Comparison of ENCODE assay signal across 8 mouse cellular contexts in the genomic region with DNA sequence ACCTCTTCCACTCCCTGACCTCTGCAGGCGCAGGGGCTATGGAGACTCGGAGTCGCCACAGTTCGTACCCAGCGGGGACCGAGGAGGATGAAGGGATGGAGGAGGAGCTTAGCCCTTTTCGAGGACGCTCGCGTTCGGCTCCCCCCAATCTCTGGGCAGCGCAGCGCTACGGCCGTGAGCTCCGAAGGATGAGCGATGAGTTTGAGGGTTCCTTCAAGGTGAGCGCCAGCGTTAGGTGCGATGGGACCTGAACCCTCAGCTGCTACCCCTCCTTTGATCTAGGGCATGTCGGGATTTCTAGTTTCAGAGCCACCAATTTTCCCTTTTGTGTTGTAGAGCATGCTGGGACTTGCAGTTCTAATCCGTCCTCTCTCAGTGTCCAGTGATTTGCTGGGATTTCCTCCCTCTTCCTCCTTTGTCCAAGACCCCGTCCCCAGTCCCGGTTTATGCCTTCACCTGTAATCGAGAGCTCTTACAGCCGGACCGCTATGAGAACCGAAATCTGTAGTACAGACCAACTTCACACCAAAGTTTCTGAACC. TPM values are rescaled to one million over a fixed set of nuclear protein-coding genes. Genes with fewer than 3 reads are reported as not detected.
DNase-seq lines count a peak whose midpoint lies in the region; ATAC-seq lines count a peak whose summit lies in the region.

No protein-coding gene starts in this region.

- H3K4me3 ChIP-seq in limb, embryonic 15.5 days = peak overlapping the region; percentile 69
- H3K4me3 ChIP-seq in midbrain, embryonic 14.5 days (replicated peaks; ENCODE audit: low read depth, low read length) = peak overlapping the region; percentile 50

- peak; percentile 56 for DNase-seq in right cerebral cortex, adult 18-20 months
- DNase-seq in right cerebral cortex, postnatal 36 days (ENCODE audit: low spot score in 2 of 2) = no peak
- peak; percentile 77 for DNase-seq in cerebellum, adult 9-11 months
- DNase-seq in heart, adult 18-20 months = peak; percentile 72 to 78
- peak; percentile 73 for DNase-seq in kidney, adult 18-20 months
- DNase-seq in midbrain, embryonic 14.5 days = peak; percentile 83
- DNase-seq in thymus, postnatal 0 days (ENCODE audit: low spot score) = peak; percentile 61

- no peaks in the 10 kb centered on the region for H3K9me3 ChIP-seq in limb, embryonic 15.5 days
- H3K9me3 ChIP-seq in midbrain, embryonic 14.5 days (ENCODE audit: control insufficient read depth, low read length) = no peaks in the 10 kb centered on the region

- peak overlapping the region; percentile 98 for H3K27ac ChIP-seq in limb, embryonic 15.5 days
- H3K27ac ChIP-seq in midbrain, embryonic 14.5 days (replicated peaks; ENCODE audit: low read depth, low read length) = peak overlapping the region; percentile 84

- WGBS in limb, embryonic 15.5 days = under 1% methylated on average over 28 of the region's 28 CpGs
- WGBS in midbrain, embryonic 14.5 days = under 1% methylated on average over 28 of the region's 28 CpGs

- peaks cover 22% of the 10 kb centered on the region for H3K4me1 ChIP-seq in limb, embryonic 15.5 days
- peaks cover 20% of the 10 kb centered on the region for H3K4me1 ChIP-seq in midbrain, embryonic 14.5 days (ENCODE audit: control insufficient read depth, insufficient read depth, low read length)

- ATAC-seq in limb, embryonic 15.5 days (ENCODE audit: insufficient number of reproducible peaks, low FRiP score, low TSS enrichment, low read depth) = 0 out of 2 replicates have a peak, but pooled peaks have one; percentile 11
- ATAC-seq in midbrain, embryonic 14.5 days (ENCODE audit: low FRiP score, low TSS enrichment) = peak; percentile 43

- peaks cover 35% of the 10 kb centered on the region for H3K36me3 ChIP-seq in limb, embryonic 15.5 days
- peaks cover 10% of the 10 kb centered on the region for H3K36me3 ChIP-seq in midbrain, embryonic 14.5 days (ENCODE audit: control insufficient read depth, insufficient read depth, low read length)

- peak overlapping the region; percentile 90 for H3K4me2 ChIP-seq in limb, embryonic 15.5 days
- peak overlapping the region; percentile 97 for H3K4me2 ChIP-seq in midbrain, embryonic 14.5 days (ENCODE audit: low read length)

- H3K9ac ChIP-seq in limb, embryonic 15.5 days = peak overlapping the region; percentile 71
- peak overlapping the region; percentile 69 for H3K9ac ChIP-seq in midbrain, embryonic 14.5 days (replicated peaks; ENCODE audit: low read length)

- no peaks in the 10 kb centered on the region for H3K27me3 ChIP-seq in limb, embryonic 15.5 days
- no peaks in the 10 kb centered on the region for H3K27me3 ChIP-seq in midbrain, embryonic 14.5 days (ENCODE audit: control insufficient read depth, insufficient read depth, low read length)

RNA-seq across cellular contexts. Expression of a gene that starts 8.4 kb away (rescaled TPM):
- total RNA-seq in heart, adult 18-20 months (2021) = 10 to 100 TPM; 32.4 to 33.0 TPM
- polyA plus RNA-seq in limb, embryonic 15.5 days (2015; fragmentation: Nextera tagmentation; extraction: Ambion mirVana) = 35.2 and 38.9 TPM in 2 replicates
- 56.0 and 60.4 TPM in 2 replicates for polyA plus RNA-seq in midbrain, embryonic 14.5 days (2014; fragmentation: Nextera tagmentation; extraction: Ambion mirVana)
- polyA plus RNA-seq in thymus, postnatal 0 days (2015; fragmentation: Nextera tagmentation; extraction: Ambion mirVana) = 12.3 and 19.5 TPM in 2 replicates

RNA-seq across cellular contexts. Expression of a gene that starts 9.0 kb away (rescaled TPM):
- total RNA-seq in heart, adult 18-20 months (2021) = 10 to 100 TPM; 21.1 to 22.4 TPM
- polyA plus RNA-seq in limb, embryonic 15.5 days (2015; fragmentation: Nextera tagmentation; extraction: Ambion mirVana) = 92.3 and 94.7 TPM in 2 replicates
- 77.1 and 79.3 TPM in 2 replicates for polyA plus RNA-seq in midbrain, embryonic 14.5 days (2014; fragmentation: Nextera tagmentation; extraction: Ambion mirVana)
- polyA plus RNA-seq in thymus, postnatal 0 days (2015; fragmentation: Nextera tagmentation; extraction: Ambion mirVana) = 66.7 and 69.9 TPM in 2 replicates

RNA-seq across cellular contexts. Expression of a gene that starts 16.4 kb away (rescaled TPM):
- not detected for total RNA-seq in heart, adult 18-20 months (2021)
- polyA plus RNA-seq in limb, embryonic 15.5 days (2015; fragmentation: Nextera tagmentation; extraction: Ambion mirVana) = 1.5 and 1.7 TPM in 2 replicates
- 1.9 and 3.4 TPM in 2 replicates for polyA plus RNA-seq in midbrain, embryonic 14.5 days (2014; fragmentation: Nextera tagmentation; extraction: Ambion mirVana)
- 3.6 and 5.0 TPM in 2 replicates for polyA plus RNA-seq in thymus, postnatal 0 days (2015; fragmentation: Nextera tagmentation; extraction: Ambion mirVana)

RNA-seq across cellular contexts. Expression of a gene that starts 24.1 kb away (rescaled TPM):
- 10 to 100 TPM; 78.3 to 95.2 TPM for total RNA-seq in heart, adult 18-20 months (2021)
- 168 TPM in 2 replicates for polyA plus RNA-seq in limb, embryonic 15.5 days (2015; fragmentation: Nextera tagmentation; extraction: Ambion mirVana)
- 198 and 257 TPM in 2 replicates for polyA plus RNA-seq in midbrain, embryonic 14.5 days (2014; fragmentation: Nextera tagmentation; extraction: Ambion mirVana)
- polyA plus RNA-seq in thymus, postnatal 0 days (2015; fragmentation: Nextera tagmentation; extraction: Ambion mirVana) = 421 and 425 TPM in 2 replicates

RNA-seq across cellular contexts. Expression of a gene that starts 25.5 kb away (rescaled TPM):
- total RNA-seq in heart, adult 18-20 months (2021) = not detected
- 6.7 and 7.9 TPM in 2 replicates for polyA plus RNA-seq in limb, embryonic 15.5 days (2015; fragmentation: Nextera tagmentation; extraction: Ambion mirVana)
- polyA plus RNA-seq in midbrain, embryonic 14.5 days (2014; fragmentation: Nextera tagmentation; extraction: Ambion mirVana) = 0.53 and 0.78 TPM in 2 replicates
- 7.4 and 8.0 TPM in 2 replicates for polyA plus RNA-seq in thymus, postnatal 0 days (2015; fragmentation: Nextera tagmentation; extraction: Ambion mirVana)

Comparison
In these comparisons a context has a peak if more than half of its experiments do, and no peak if none do; other contexts are left out.
1. DNase-seq: peak in right cerebral cortex, adult 18-20 months (single experiment), cerebellum, adult 9-11 months (single experiment), heart, adult 18-20 months (2 of 2), kidney, adult 18-20 months (single experiment), midbrain, embryonic 14.5 days (single experiment) and thymus, postnatal 0 days (single experiment); none in right cerebral cortex, postnatal 36 days (0 of 2).